Mouse (Mus musculus): ENCODE measurements around the gene Spg11. TPM values are rescaled to one million over a fixed set of nuclear protein-coding genes. Genes with fewer than 3 reads are reported as not detected.

The Spg11 gene
- polyA plus RNA-seq, 1 experiment: 21.0 TPM

- TF ChIP-seq CTCF (IDR thresholded peaks at IDR 0.05; ENCODE audit: borderline replicate concordance, insufficient read depth, low read length) (no peak), POLR2A (IDR thresholded peaks at IDR 0.05; ENCODE audit: low read depth, low read length) (no peak)
- peaks cover 10% of the 10 kb centered on the region for H3K4me1 ChIP-seq (ENCODE audit: control insufficient read depth, insufficient read depth, low read length)
- no peak overlapping the region for H3K4me3 ChIP-seq (ENCODE audit: insufficient read depth, low read length)
- no peak overlapping the region for H3K27ac ChIP-seq (ENCODE audit: insufficient read depth, low read length)
These were observed 38.0 kb upstream of the Spg11 start for GRCm38 (mm10) chr2:122156051-122156700.

- no peak overlapping the region for H3K27ac ChIP-seq (ENCODE audit: insufficient read depth, low read length)
These were observed 37.1 kb upstream of the Spg11 start for GRCm38 (mm10) chr2:122155292-122155691.

GRCm38 (mm10) chr2:122154479-122154878 is 36.3 kb upstream of the Spg11 start:
- TF ChIP-seq CTCF (IDR thresholded peaks at IDR 0.05; ENCODE audit: borderline replicate concordance, insufficient read depth, low read length): no peak
- TF ChIP-seq POLR2A (IDR thresholded peaks at IDR 0.05; ENCODE audit: low read depth, low read length): no peak
- H3K27ac ChIP-seq (ENCODE audit: insufficient read depth, low read length): no peak overlapping the region
- peaks cover 11% of the 10 kb centered on the region for H3K4me1 ChIP-seq (ENCODE audit: control insufficient read depth, insufficient read depth, low read length)
- no peak overlapping the region for H3K4me3 ChIP-seq (ENCODE audit: insufficient read depth, low read length)

More at GRCm38 (mm10) chr2:122155292-122155691, 37.1 kb upstream of the Spg11 start:
- no peak overlapping the region for H3K4me3 ChIP-seq (ENCODE audit: insufficient read depth, low read length)
- TF ChIP-seq POLR2A (IDR thresholded peaks at IDR 0.05; ENCODE audit: low read depth, low read length): no peak
- TF ChIP-seq CTCF (IDR thresholded peaks at IDR 0.05; ENCODE audit: borderline replicate concordance, insufficient read depth, low read length): no peak
- H3K4me1 ChIP-seq (ENCODE audit: control insufficient read depth, insufficient read depth, low read length): peaks cover 11% of the 10 kb centered on the region

GRCm38 (mm10) chr2:122153681-122154365 is 35.6 kb upstream of the Spg11 start:
- Histone ChIP-seq H3K4me3 (ENCODE audit: insufficient read depth, low read length) (no peak overlapping the region), H3K4me1 (ENCODE audit: control insufficient read depth, insufficient read depth, low read length) (peaks cover 8% of the 10 kb centered on the region; the same call in 1 of the 2 replicates), H3K27ac (ENCODE audit: insufficient read depth, low read length) (no peak overlapping the region)
- TF ChIP-seq POLR2A (IDR thresholded peaks at IDR 0.05; ENCODE audit: low read depth, low read length): no peak
- no peak for TF ChIP-seq CTCF (IDR thresholded peaks at IDR 0.05; ENCODE audit: borderline replicate concordance, insufficient read depth, low read length)

GRCm38 (mm10) chr2:122152850-122153249 is 34.7 kb upstream of the Spg11 start:
- 0 out of 2 replicates have a peak, but pooled peaks cover 6% of the 10 kb centered on the region for H3K4me1 ChIP-seq (ENCODE audit: control insufficient read depth, insufficient read depth, low read length)
- no peak for TF ChIP-seq POLR2A (IDR thresholded peaks at IDR 0.05; ENCODE audit: low read depth, low read length)
- TF ChIP-seq CTCF (IDR thresholded peaks at IDR 0.05; ENCODE audit: borderline replicate concordance, insufficient read depth, low read length): no peak
- H3K4me3 ChIP-seq (ENCODE audit: insufficient read depth, low read length): no peak overlapping the region
- H3K27ac ChIP-seq (ENCODE audit: insufficient read depth, low read length): no peak overlapping the region

GRCm38 (mm10) chr2:122151221-122151620 is 33.0 kb upstream of the Spg11 start:
- TF ChIP-seq POLR2A (IDR thresholded peaks at IDR 0.05; ENCODE audit: low read depth, low read length): no peak
- TF ChIP-seq CTCF (IDR thresholded peaks at IDR 0.05; ENCODE audit: borderline replicate concordance, insufficient read depth, low read length): no peak
- Histone ChIP-seq H3K4me1 (ENCODE audit: control insufficient read depth, insufficient read depth, low read length) (0 out of 2 replicates have a peak, but pooled peaks cover 6% of the 10 kb centered on the region), H3K27ac (ENCODE audit: insufficient read depth, low read length) (no peak overlapping the region), H3K4me3 (ENCODE audit: insufficient read depth, low read length) (no peak overlapping the region)

GRCm38 (mm10) chr2:122149716-122150115 is 31.5 kb upstream of the Spg11 start:
- no peak for TF ChIP-seq CTCF (IDR thresholded peaks at IDR 0.05; ENCODE audit: borderline replicate concordance, insufficient read depth, low read length)
- TF ChIP-seq POLR2A (IDR thresholded peaks at IDR 0.05; ENCODE audit: low read depth, low read length): no peak
- H3K4me3 ChIP-seq (ENCODE audit: insufficient read depth, low read length): peak overlapping the region; percentile 10; the same call in 1 of the 2 replicates
- 0 out of 2 replicates have a peak, but pooled peaks cover 6% of the 10 kb centered on the region for H3K4me1 ChIP-seq (ENCODE audit: control insufficient read depth, insufficient read depth, low read length)
- no peak overlapping the region for H3K27ac ChIP-seq (ENCODE audit: insufficient read depth, low read length)

- peak overlapping the region; percentile 83 for H3K4me3 ChIP-seq (ENCODE audit: insufficient read depth, low read length)
- 0 out of 2 replicates have a peak, but pooled peaks cover 6% of the 10 kb centered on the region for H3K4me1 ChIP-seq (ENCODE audit: control insufficient read depth, insufficient read depth, low read length)
- peak overlapping the region; percentile 60 for H3K27ac ChIP-seq (ENCODE audit: insufficient read depth, low read length)
- TF ChIP-seq CTCF (IDR thresholded peaks at IDR 0.05; ENCODE audit: borderline replicate concordance, insufficient read depth, low read length): no peak
- TF ChIP-seq POLR2A (IDR thresholded peaks at IDR 0.05; ENCODE audit: low read depth, low read length): no peak
These were observed 31.1 kb upstream of the Spg11 start for GRCm38 (mm10) chr2:122149316-122149715.

- H3K4me3 ChIP-seq (ENCODE audit: insufficient read depth, low read length): peak overlapping the region; percentile 83
- H3K27ac ChIP-seq (ENCODE audit: insufficient read depth, low read length): peak overlapping the region; percentile 60
- H3K4me1 ChIP-seq (ENCODE audit: control insufficient read depth, insufficient read depth, low read length): 0 out of 2 replicates have a peak, but pooled peaks cover 6% of the 10 kb centered on the region
- no peak for TF ChIP-seq POLR2A (IDR thresholded peaks at IDR 0.05; ENCODE audit: low read depth, low read length)
- TF ChIP-seq CTCF (IDR thresholded peaks at IDR 0.05; ENCODE audit: borderline replicate concordance, insufficient read depth, low read length): no peak
These were observed 30.2 kb upstream of the Spg11 start for GRCm38 (mm10) chr2:122148242-122148917.

Measured in embryonic fibroblast, embryonic 13.5 days (primary cell).